Mouse (Mus musculus): ENCODE data around the gene Lypla2.

Gene Lypla2

GRCm38 (mm10) chr4:135972911-135973811, 735 bp upstream of the Lypla2 start:
- DNase-seq (ENCODE audit: low read depth, low spot score), result peak; percentile 52

GRCm38 (mm10) chr4:135971805-135972555, 446 bp downstream of the Lypla2 start:
- peak; percentile 51 for DNase-seq (ENCODE audit: low read depth, low spot score)

- no peak for DNase-seq (ENCODE audit: low read depth, low spot score)
Observed at GRCm38 (mm10) chr4:135970585-135970984, 1.8 kb downstream of the Lypla2 start.

- DNase-seq (ENCODE audit: low read depth, low spot score), result no peak
Observed at GRCm38 (mm10) chr4:135969070-135969750, 3.2 kb downstream of the Lypla2 start.

- DNase-seq (ENCODE audit: low read depth, low spot score), result no peak
Observed at GRCm38 (mm10) chr4:135968271-135968869, 4.1 kb downstream of the Lypla2 start.

- DNase-seq (ENCODE audit: low read depth, low spot score), result no peak
Observed at GRCm38 (mm10) chr4:135967086-135967760, 5.2 kb downstream of the Lypla2 start.

- no peak for DNase-seq (ENCODE audit: low read depth, low spot score)
Observed at GRCm38 (mm10) chr4:135966283-135966682, 6.1 kb downstream of the Lypla2 start.

GRCm38 (mm10) chr4:135965113-135965512, 7.3 kb downstream of the Lypla2 start:
- no peak for DNase-seq (ENCODE audit: low read depth, low spot score)

- peak; percentile 77 for DNase-seq (ENCODE audit: low read depth, low spot score)
Observed at GRCm38 (mm10) chr4:135964426-135964825, 8.0 kb downstream of the Lypla2 start.

- peak; percentile 99 for DNase-seq (ENCODE audit: low read depth, low spot score)
Observed at GRCm38 (mm10) chr4:135963457-135964193, 8.8 kb downstream of the Lypla2 start, which contains the start of gene Gale. Gene Gale, plus strand, starts transcription at chr4:135963727.

- no peak for DNase-seq (ENCODE audit: low read depth, low spot score)
Observed at GRCm38 (mm10) chr4:135962946-135963345, 9.5 kb downstream of the Lypla2 start.

GRCm38 (mm10) chr4:135962198-135962597, 10.2 kb downstream of the Lypla2 start:
- no peak for DNase-seq (ENCODE audit: low read depth, low spot score)

- no peak for DNase-seq (ENCODE audit: low read depth, low spot score)
Observed at GRCm38 (mm10) chr4:135961709-135962108, 10.7 kb downstream of the Lypla2 start.

GRCm38 (mm10) chr4:135960717-135961116, 11.7 kb downstream of the Lypla2 start:
- DNase-seq (ENCODE audit: low read depth, low spot score), result peak; percentile 81

GRCm38 (mm10) chr4:135958354-135958753, 14.1 kb downstream of the Lypla2 start:
- no peak for DNase-seq (ENCODE audit: low read depth, low spot score)

GRCm38 (mm10) chr4:135955886-135956285, 16.5 kb downstream of the Lypla2 start:
- no peak for DNase-seq (ENCODE audit: low read depth, low spot score)

- peak; percentile 70 for DNase-seq (ENCODE audit: low read depth, low spot score)
Observed at GRCm38 (mm10) chr4:135954241-135954640, 18.2 kb downstream of the Lypla2 start.

- no peak for DNase-seq (ENCODE audit: low read depth, low spot score)
Observed at GRCm38 (mm10) chr4:135953179-135953578, 19.2 kb downstream of the Lypla2 start.

- DNase-seq (ENCODE audit: low read depth, low spot score), result peak; percentile 31
Observed at GRCm38 (mm10) chr4:135951505-135951904, 20.9 kb downstream of the Lypla2 start.

- no peak for DNase-seq (ENCODE audit: low read depth, low spot score)
Observed at GRCm38 (mm10) chr4:135950365-135950764, 22.1 kb downstream of the Lypla2 start.
